Mouse (Mus musculus) stomach, postnatal 0 days (tissue): ENCODE measurements around the gene Cog5.

ENCODE experiments used
- CTCF ChIP-seq: IDR thresholded peaks from 2 replicates; pipeline ENCODE4 v1.5.1; 2016; ENCODE audit warnings: antibody characterized with exemption, low read depth, mild to moderate bottlenecking, moderate library complexity
- EP300 ChIP-seq: optimal IDR thresholded peaks from 2 replicates; pipeline ENCODE3; 2016; ENCODE audit warnings: antibody characterized with exemption

- TF ChIP-seq CTCF (no peak), EP300 (no peak)
These were observed at the start of gene Cog5, which contains the start of gene Dus4l for GRCm38 (mm10) chr12:31654197-31654964.
